Mouse (Mus musculus) c-Kit-positive CD71-negative TER-119-negative erythroid progenitor cells, embryonic 14.5 days (primary cell): ENCODE measurements around the gene Slc12a1.
"Not testable (repeated sequence)": the region's sequence is repeated elsewhere in the genome, so short reads cannot be mapped to it uniquely, and the experiment has no call there.

ENCODE experiments used
- DNase-seq: peaks from one replicate; pipeline ENCODE4 v3.0.0-alpha.2; 2013; ENCODE audit warnings: low read depth

Gene Slc12a1

DNA sequence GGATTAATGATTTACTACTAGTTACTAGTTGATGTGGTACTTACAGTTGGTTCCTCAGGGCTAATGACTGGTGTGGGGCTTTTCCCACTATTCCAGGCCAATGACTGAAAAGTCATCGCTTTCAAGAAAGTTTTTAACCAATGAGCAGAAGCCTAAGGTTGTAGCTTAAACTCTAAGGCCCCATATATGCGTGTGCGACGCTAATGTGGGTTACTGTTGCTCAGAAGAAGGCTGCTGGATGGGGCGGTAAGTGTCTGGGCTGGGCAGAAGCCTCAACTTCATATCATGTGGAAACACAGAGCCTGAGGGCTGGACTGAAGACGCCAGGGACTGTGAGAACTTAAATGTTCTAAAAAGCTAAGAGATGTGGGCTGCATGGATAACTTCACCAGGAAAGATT, at the start of gene Slc12a1:
Gene Slc12a1, plus strand, starts transcription at position 118 of the 400 bp plus-strand sequence.
- no peak for DNase-seq

DNA sequence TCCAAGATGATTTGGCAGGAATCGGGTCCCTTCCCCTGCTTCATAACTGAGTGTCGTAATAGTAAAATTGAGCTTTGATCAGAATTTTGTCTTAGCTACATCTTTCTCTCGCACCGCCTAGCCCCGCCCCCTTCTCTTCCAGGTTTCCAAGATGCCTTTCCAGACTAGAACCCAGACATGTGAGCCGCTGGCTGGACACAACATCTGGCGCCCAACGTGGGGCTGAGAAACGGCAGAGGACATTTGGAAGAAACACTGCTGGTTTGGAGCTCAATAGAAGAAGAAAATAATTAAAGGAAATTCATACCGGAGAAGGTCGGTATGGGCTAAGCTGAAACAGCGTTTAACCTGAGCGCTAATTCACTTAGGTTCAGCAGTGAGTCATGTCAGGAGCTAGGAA, 47.8 kb upstream of the Slc12a1 start:
- DNase-seq = not testable (repeated sequence)

DNA sequence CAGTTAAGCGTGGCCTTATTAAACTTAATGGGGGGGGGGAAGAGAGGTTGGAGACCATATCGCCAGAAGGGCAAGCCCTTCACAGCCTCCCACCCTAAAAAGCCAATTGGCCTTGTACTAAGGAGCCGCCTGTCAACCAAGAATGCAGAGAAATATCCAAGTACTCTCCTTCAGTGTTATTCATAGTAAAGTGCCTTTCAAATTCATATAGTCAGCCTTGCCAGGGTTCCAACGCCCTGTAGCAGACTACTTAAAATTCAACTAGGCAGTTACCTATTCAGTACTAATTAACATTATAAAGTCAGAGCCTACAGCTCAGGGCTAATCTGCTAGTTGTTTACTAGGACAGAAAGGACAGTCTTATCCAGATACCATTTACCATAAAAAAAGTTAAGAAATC, 45.8 kb upstream of the Slc12a1 start:
- not testable (repeated sequence) for DNase-seq

DNA sequence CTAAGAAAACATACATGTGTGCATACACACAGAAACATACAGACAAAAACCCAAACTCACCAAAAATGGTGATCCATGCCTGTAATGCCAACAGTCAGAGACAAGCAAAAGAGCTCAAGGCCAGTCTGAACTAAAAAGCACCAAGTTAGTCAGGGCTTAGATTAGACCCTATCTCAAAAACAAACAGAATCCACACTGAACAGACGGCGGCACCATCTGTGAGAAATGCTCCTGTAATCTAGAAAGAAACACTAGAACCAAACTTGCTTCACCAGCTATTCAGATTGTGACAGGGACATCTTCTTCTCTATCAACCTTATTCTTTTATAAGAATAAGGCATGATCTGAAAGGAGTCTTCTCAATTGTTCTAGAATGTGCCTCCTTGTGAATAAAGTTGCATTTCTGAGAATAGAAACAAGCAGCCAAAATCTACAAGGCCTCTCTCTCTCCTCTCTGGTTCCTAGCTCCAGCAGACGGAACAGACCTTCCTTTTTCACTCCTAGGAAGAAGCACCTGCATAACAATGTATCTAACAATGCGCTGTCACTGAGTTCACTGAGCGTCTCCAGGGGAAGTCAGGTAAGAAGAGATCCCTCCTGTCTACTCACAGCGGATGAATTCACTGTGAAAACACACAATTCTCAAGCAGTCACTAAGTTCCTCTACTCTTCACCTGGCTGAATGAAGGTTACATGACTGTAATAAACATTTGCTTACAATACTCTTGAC, 32.8 kb upstream of the Slc12a1 start:
- DNase-seq = no peak

DNA sequence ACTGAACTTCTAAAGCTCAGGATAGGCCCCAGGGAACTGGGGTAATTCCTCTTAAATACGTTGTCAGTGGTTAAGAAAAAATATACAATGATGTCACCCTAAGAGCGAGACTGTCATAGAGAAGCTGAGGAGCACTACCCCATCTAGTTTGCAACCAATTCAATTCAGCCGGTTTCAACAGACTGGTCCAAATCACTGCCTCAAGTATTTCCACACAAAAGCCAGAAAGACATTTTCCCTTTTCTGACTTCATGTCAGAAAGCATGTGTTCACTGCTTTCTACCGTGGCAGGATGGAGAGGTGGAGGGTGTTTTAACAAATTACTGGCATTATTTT, 30.0 kb upstream of the Slc12a1 start:
- DNase-seq = no peak

DNA sequence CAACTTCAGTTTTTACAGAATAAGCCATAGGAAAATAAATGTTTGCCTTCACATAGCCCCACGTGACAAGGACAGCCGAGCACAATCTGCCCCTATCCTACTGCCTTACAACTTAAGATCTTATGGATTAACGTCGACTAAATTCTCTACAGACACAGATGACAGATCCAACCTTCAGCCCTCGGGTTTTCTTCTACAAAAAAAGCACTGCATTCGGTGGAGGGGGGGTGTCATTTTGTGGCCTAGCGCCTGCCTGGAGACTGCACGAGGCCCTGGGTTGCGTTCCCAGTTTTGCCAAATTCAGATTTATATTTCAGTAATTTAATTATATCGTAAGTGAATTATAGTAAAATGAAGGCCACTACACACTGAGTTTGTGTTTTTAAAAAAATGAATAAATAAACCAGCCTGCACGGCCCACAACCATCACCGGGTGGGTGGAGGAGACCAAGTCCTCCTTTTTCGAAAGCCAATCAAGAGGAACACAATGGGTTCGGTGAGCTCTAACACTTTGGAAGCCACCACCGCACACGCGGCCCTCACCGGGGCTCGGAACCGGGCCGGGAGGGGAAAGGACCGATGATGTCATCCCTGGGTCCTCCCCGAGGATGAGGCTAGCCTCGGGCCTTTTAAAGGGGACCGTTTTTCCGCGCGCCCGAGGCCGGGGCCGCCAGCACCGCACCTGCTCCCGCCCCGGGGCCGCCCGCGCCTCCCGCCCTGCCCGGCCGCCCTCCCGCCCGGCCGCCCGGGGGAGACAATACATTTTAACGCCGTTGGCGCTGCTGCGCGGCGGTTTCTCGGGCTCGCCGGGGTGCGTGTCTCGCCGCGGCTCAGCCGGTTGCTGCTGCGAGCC, 29.5 kb upstream of the Slc12a1 start:
- DNase-seq = no peak

DNA sequence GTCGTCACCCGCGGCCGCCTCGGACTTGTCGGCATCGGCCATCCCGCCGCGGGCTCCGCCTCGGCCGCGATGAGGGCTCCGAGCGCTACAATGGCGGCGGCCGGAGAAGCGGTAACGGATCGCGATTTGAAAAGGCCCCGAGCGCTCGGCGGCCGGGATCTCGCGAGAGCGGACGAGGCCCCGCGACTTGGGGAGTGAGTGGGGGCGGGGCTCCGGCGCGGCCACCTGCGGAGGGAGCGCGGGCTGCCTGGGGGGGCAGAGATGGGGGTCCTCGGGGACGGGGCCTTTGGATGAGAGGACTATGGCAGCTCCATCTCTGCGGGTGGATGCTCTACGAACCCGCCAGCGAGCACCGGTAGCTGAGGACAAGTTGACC, 28.8 kb upstream of the Slc12a1 start, which contains the start of gene Myef2:
Gene Myef2, minus strand, starts transcription at position 185 of the 376 bp plus-strand sequence.
- DNase-seq = peak; percentile 63

DNA sequence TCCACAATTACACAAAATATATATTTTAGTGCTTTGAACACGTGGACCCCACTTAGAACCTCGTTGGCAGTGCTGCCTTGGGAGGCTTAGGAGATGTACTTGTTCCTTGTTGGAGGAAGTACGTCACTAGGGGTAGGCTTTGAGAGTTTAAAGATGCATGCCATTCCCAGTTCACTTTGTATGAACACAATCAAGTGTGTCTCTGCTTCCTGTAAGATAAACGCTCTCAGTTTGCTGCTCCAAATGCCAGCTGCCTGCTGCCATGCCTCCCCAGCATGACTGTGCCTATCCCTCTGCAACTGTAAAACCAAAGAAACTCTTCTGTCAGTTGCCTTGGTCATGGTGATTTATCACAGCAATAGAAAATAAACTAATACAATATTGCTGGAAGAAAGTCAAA, 26.5 kb upstream of the Slc12a1 start:
- no peak for DNase-seq

DNA sequence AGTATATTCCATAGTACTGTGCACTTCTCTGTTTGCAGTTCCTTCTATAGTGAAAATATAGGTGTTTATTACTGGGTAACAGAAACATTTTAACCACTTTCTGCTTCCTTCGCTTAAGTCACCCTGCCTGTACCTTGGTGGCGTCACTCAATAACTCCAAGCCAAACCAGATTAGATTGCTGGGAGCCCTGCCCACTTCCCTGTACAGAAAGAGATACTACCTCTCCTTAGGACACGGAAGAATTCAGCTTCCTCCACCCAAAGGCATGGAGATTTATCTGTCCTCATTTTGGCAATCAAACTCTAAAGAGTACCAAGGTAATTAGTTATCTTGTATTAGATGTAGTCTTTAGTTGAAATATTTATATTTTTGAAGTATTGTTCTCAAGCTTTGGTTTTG, 25.5 kb upstream of the Slc12a1 start:
- no peak for DNase-seq

DNA sequence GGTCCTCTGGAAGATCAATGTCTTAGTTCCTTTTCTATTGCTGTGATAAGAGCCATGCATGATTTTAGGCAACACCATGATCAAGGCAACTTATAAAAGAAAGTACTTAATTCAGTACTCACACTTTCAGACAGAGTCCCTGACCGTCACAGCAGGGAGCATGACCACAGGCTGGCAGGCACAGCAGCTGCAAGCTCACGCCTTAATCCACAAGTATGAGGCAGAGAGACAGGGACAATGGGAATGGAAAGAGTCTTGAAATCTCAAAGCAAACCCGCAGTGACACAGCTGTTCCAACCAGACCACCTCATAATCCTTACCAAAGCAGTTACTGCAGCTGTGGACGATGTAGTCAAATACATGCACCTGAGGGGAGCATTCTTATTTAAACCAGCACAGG, 18.2 kb upstream of the Slc12a1 start:
- DNase-seq = no peak

DNA sequence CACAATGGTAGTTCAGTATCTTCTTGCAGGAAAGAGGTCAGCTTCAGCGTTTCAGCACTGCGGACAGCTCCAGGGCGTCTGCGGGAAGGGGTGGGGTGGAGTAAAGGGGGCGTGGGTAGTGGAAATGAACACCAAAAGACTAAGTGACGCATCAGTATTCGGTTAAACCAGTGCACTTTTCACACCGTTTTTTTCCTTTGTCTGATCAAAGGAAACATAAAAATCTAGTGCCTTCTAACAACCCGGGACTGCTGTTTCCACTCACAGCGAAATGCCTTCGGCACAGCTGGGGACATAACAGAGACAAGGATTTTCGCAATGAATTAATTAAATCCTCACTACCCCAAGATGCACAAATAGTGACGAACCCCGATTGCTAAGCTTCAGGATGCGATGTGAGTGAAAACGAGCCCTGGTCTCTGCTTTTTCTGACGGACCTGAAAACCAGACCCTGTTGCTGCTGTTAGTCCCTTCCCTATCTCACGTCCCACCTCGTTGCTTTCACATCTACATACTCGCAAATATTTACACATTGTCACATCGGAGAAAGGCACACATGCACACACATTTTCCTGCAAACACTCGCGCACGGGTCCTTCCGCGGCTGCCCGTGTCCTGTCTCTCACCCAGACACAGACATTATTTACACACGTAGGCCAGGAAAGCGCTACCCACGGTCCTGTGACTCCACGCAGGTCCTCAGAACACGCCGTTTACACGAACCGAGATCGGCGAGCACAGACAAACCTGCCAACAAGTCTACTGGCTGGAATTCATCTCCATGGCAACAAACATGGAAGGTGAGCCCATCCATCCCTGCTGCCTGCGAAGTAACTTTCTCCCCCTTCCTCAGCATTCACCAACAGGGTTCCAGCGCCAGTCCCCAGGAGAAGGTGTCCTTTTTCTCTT, 16.1 kb upstream of the Slc12a1 start, which contains the start of gene Ctxn2:
Gene Ctxn2, plus strand, starts transcription at position 790 of the 909 bp plus-strand sequence.
- DNase-seq = peak; percentile 84

DNA sequence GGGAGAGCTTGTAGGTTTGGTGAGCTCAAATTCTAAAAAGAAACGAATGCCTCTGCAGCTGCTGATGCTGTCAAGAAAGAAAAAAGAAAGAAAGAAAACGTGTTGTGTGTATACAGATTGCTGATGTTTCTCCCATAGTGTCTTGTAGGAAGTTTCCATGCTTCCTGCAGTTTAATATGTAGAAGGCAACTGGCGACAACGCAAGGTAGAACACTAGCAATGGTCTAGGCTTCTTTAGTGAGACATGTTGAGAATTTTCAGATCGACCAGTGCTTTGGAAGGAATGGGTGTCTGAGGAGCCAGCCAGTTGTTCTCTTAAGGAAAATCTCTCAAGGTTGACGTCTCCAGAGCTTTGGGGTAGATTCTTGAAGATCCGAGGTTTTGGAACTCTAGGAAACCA, 15.5 kb upstream of the Slc12a1 start:
- DNase-seq = no peak

DNA sequence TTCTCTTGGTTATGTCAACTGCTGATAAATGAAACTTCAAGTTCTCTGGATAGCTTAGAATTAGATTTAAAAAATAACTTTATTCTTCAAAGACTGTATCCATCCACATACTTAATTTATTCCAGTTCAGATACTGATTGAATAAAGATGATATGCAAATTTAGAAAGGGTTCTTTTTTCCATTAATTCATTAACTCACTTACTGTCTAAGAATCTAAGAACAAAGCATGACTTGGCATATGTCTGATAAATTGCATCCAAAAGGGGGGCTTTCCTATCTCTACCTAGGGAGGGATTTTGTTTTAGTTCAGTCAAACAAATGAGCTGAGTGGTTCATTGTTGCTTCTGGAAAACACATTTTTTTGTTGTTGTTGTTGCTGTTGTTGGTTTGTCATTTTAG, 10.0 kb upstream of the Slc12a1 start:
- DNase-seq = no peak

DNA sequence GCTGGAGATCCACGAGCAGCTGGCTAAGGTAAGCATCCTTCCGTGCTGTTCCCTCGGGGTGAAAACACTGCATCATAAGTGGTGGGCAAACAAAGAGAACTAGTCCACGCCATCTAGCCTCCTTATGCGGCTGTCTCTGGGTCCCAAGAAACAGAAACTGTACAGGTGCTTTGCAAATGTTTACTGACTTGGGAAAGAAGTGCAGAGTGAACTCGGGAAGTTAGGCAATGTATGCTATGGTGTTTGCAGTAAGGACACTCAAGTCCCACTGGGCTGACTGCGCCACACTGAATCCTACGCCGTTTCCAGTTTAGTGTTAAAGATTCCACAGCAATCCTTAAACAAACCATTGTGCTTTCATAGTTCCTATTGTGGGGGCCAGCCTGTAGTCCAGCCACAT, 2.0 kb downstream of the Slc12a1 start:
- DNase-seq = no peak

DNA sequence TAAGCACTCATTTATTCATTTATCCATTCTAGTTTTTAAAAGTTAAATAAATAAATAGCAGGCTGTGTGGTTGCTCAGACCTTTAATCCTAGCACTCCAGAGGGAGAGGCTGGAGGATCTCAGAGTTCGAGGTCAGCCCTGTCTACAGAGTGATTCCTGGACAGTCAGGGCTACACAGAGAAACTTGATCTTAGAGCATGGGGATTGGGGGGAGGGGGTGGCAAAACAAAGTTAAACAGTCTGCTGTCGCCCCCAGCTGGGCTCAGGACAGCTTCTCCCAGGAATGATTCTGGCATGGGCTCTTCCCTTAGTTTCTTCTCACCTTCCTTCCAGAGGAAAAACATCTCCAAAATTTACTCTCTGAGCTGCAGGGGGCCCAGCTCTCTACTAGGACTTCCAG, 3.2 kb downstream of the Slc12a1 start:
- DNase-seq = no peak

DNA sequence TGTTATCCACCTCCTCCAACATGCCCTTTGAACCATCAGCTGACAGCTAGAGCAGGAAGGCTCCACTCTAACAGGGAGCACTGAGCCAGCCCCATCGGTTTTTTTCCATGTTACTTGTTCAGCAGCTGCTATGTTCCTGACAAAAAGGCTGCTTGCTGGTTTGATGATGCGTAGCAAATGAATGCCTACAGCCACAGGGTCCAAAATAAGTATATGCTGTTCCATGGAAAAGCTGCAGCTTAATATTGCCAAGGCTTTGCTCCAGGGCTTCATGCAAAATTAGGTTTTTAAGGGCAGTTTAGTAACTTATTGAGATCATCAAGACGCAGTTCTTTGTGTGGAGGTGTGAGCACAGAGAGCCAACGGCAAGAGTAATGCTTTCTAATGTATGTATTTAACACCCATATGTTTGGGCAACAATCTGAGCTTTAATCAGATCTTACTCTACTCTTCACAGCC, 9.7 kb downstream of the Slc12a1 start:
- no peak for DNase-seq

DNA sequence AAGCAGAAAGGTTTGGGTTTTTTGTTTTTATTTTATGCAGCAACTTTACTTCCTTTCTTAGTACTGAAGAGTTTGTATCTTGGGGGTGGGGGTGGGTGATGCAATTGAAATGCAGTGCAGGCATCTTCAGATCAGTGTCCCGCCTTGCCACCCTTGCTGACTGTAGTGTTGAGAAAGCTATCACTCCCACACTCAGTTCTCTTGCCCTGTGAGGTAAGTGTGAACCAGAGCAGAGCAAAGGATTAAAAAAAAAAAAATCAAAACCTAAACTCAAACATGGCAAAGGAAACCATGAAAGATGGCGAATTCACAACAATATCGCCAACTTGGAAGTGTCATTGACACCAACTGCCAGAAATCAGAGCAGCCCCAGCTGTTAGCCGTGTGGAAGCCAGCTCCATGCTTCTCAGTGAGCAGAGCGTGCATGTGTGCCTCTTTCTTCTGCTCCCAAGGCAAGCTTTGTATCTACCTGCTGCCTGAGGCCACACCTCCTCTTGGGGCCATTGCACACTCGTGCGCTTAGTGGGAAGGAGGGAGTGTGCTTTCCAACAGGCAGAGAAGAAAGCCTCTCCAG, 26.0 kb downstream of the Slc12a1 start:
- DNase-seq = no peak

DNA sequence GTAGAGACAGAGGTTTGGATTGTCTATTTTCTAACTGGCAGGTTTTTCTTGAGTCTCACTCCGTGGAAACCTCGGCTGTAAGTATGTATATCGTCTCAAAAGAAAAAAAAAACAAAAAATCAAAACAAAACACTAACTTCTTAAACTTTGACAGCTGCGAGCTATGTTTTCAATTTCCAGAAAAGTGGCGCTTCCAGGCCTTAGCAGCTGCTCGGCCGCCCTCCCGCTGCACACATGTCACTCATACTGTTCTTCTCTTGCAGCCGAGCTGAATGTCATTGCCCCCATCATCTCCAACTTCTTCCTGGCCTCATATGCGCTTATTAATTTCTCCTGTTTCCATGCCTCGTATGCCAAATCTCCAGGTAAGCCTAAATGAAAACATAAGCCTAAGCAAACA, 35.6 kb downstream of the Slc12a1 start:
- no peak for DNase-seq

DNA sequence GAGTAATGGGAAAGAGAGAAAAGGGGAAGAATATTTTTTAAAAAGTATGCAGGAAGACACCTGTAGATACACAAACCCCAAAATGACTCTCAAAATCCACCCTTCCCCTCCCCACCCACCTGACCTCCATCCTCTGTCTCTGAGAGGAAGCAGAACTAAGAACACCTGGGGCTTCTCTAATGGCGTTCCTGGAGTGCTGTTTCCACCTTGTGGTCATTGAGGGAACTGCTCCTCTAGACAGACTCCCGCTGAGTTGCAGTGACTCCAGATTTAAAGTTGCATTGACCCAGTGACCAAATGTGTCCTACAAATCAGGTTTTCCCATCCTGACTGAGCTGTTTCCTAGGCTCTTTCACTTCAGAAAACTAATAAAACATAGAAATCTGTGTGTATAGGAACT, 36.9 kb downstream of the Slc12a1 start:
- peak; percentile 53 for DNase-seq

DNA sequence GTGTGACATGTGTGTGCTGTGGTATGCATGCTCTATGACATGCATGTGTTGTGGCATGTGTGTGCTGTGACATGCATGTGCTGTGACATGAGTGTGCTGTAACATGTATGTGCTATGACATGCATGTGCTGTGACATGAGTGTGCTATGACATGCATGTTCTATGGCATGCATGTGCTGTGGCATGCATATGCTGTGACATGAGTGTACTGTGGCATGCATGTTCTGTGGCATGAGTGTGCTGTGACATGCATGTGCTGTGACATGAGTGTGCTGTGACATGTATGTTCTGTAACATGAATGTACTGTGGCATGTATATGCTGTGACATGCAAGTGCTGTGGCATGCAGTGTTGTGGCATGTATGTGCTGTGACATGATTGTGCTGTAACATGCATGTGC, 40.6 kb downstream of the Slc12a1 start:
- DNase-seq = no peak

DNA sequence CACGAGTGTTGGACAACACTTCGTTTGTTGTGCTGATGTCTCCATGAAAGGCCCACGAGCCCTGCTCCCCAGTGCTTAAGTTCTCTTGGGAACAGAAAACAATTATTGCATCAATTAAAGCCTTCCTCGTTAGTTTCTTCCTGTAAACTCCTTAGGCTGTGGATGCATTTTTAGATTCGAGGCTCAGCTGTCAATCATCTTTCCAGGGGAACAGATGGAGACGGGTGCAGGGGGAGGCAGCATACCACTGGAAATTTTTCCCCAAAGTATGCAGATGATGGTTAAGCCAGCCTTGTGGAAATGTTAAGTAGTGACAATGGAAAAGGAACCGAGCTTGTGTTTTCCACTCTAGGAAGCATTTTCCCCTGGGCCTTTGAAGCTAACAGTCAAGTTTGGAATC, 44.5 kb downstream of the Slc12a1 start:
- no peak for DNase-seq
